Mouse (Mus musculus): ENCODE measurements around the gene Nr1h5.

- TF ChIP-seq TAL1 (IDR thresholded peaks at IDR 0.05; ENCODE audit: low read length) (no peak), GATA1 (IDR thresholded peaks at IDR 0.05; ENCODE audit: low read length) (no peak)
Measured at GRCm38 (mm10) chr3:102955143-102955542, 8.8 kb downstream of the Nr1h5 start.
